Mouse (Mus musculus) gastrocnemius, adult 2 months (tissue): ENCODE measurements around the gene Lypd4. TPM values are rescaled to one million over a fixed set of nuclear protein-coding genes. Genes with fewer than 3 reads are reported as not detected.

ENCODE experiments used
- DNase-seq: peaks from one replicate; pipeline ENCODE4 v3.0.0; 2022
- H3K27ac ChIP-seq: fragments of 200-600 bp; 2 replicates; pipeline ENCODE4 v1.8.1; 2022; ENCODE audit warnings: mild to moderate bottlenecking
- H3K4me3 ChIP-seq: fragments of 200-600 bp; 2 replicates; pipeline ENCODE4 v1.8.1; 2022; ENCODE audit warnings: mild to moderate bottlenecking, moderate library complexity
- CTCF ChIP-seq: fragments of 200-600 bp; IDR thresholded peaks from 2 replicates; pipeline ENCODE4 v1.8.1; 2022; ENCODE audit warnings: antibody characterized with exemption, mild to moderate bottlenecking, moderate library complexity
- intact Hi-C: fragments of 180-260 bp; cut with DNase I; formaldehyde crosslinking; loops from one replicate; pipeline ENCODE4 v1.15.1; 2025
- long read RNA-seq, 2 experiments: library from polyadenylated mRNA; stranded (forward); transcript quantifications; one replicate each; pipeline ENCODE4 v2.0.0; 2021
- total RNA-seq, 2 experiments: library from RNA; stranded (reverse); gene quantifications; 2 replicates each; pipeline ENCODE4 v1.2.3; 2021

The Lypd4 gene
- not detected for total RNA-seq
- long read RNA-seq, experiment 1: 0 reads
- long read RNA-seq, experiment 2: 0 reads

- intact Hi-C loops: no loop called here
- no peak for TF ChIP-seq CTCF
- no peak for DNase-seq
- Histone ChIP-seq H3K27ac (no peak within 1 kb of the TSS), H3K4me3 (no peak within 1 kb of the TSS)
Measured at GRCm38 (mm10) chr7:24869532-24870165, at the start of gene Lypd4, which contains the start of gene Dmrtc2. TSS of gene Lypd4 (minus strand) at chr7:24869941. TSS of gene Dmrtc2 (plus strand) at chr7:24870057.

GRCm38 (mm10) chr7:24918763-24919323 is 49.1 kb upstream of the Lypd4 start:
- peak overlapping the region; percentile 23; the same call in 1 of the 2 replicates for H3K4me3 ChIP-seq
- intact Hi-C loops: no loop called here
- DNase-seq: peak; percentile 48
- H3K27ac ChIP-seq: peak overlapping the region; percentile 64
- no peak for TF ChIP-seq CTCF

GRCm38 (mm10) chr7:24912480-24912879 is 42.7 kb upstream of the Lypd4 start:
- no peak for DNase-seq
- Histone ChIP-seq H3K4me3 (no peak overlapping the region), H3K27ac (no peak overlapping the region)
- TF ChIP-seq CTCF: no peak
- intact Hi-C loops: no loop called here

- TF ChIP-seq CTCF: no peak
- Histone ChIP-seq H3K27ac (no peak overlapping the region; the same call in 1 of the 2 replicates), H3K4me3 (no peak overlapping the region)
- intact Hi-C loops: no loop called here
- no peak for DNase-seq
Measured at GRCm38 (mm10) chr7:24907211-24907748, 37.5 kb upstream of the Lypd4 start.

GRCm38 (mm10) chr7:24906551-24906950 is 36.8 kb upstream of the Lypd4 start:
- no peak for DNase-seq
- no peak overlapping the region for H3K4me3 ChIP-seq
- no peak overlapping the region; the same call in 1 of the 2 replicates for H3K27ac ChIP-seq
- no peak for TF ChIP-seq CTCF
- intact Hi-C loops: no loop called here

- Histone ChIP-seq H3K4me3 (peak overlapping the region; percentile 93), H3K27ac (peak overlapping the region; percentile 92; the same call in 1 of the 2 replicates)
- DNase-seq: peak; percentile 66
- TF ChIP-seq CTCF: peak; percentile 68
- intact Hi-C loops: loop anchor here (2.0 to 5.0 kb wide), 2 partner anchors 14 to 172 kb away; no protein-coding TSS in a partner anchor
Measured at GRCm38 (mm10) chr7:24904936-24905335, 35.2 kb upstream of the Lypd4 start.

- TF ChIP-seq CTCF: peak; percentile 64
- Histone ChIP-seq H3K4me3 (peak overlapping the region; percentile 93), H3K27ac (peak overlapping the region; percentile 92)
- peak; percentile 98 for DNase-seq
- intact Hi-C loops: loop anchor here (2.0 to 5.0 kb wide), 2 partner anchors 13 to 173 kb away; no protein-coding TSS in a partner anchor
Measured at GRCm38 (mm10) chr7:24904070-24904483, 34.3 kb upstream of the Lypd4 start.

- intact Hi-C loops: loop anchor here (5.0 kb wide), 1 partner anchor 174 kb away; no protein-coding TSS in a partner anchor
- no peak for DNase-seq
- no peak for TF ChIP-seq CTCF
- H3K4me3 ChIP-seq: peak overlapping the region; percentile 93
- peak overlapping the region; percentile 92 for H3K27ac ChIP-seq
Measured at GRCm38 (mm10) chr7:24903444-24903825, 33.7 kb upstream of the Lypd4 start.

GRCm38 (mm10) chr7:24902630-24903443 is 33.1 kb upstream of the Lypd4 start, which contains the start of gene Arhgef1:
TSS of gene Arhgef1 (plus strand) at chr7:24902912.
- intact Hi-C loops: loop anchor here (5.0 kb wide), 1 partner anchor 174 kb away; no protein-coding TSS in a partner anchor
- H3K27ac ChIP-seq: peak within 1 kb of the TSS; percentile 92
- peak within 1 kb of the TSS; percentile 93 for H3K4me3 ChIP-seq
- DNase-seq: peak; percentile 84
- no peak for TF ChIP-seq CTCF

- TF ChIP-seq CTCF: no peak
- Histone ChIP-seq H3K4me3 (peak overlapping the region; percentile 93), H3K27ac (peak overlapping the region; percentile 92)
- intact Hi-C loops: loop anchor here (5.0 kb wide), 1 partner anchor 175 kb away; no protein-coding TSS in a partner anchor
- no peak for DNase-seq
Measured at GRCm38 (mm10) chr7:24902264-24902629, 32.5 kb upstream of the Lypd4 start.

- Histone ChIP-seq H3K4me3 (peak overlapping the region; percentile 93), H3K27ac (peak overlapping the region; percentile 92; the same call in 1 of the 2 replicates)
- DNase-seq: no peak
- TF ChIP-seq CTCF: no peak
- intact Hi-C loops: loop anchor here (5.0 kb wide), 1 partner anchor 175 kb away; no protein-coding TSS in a partner anchor
Measured at GRCm38 (mm10) chr7:24901842-24902241, 32.1 kb upstream of the Lypd4 start.

- intact Hi-C loops: loop anchor here (5.0 kb wide), 1 partner anchor 176 kb away; no protein-coding TSS in a partner anchor
- H3K27ac ChIP-seq: no peak overlapping the region
- no peak for TF ChIP-seq CTCF
Measured at GRCm38 (mm10) chr7:24901114-24901513, 31.4 kb upstream of the Lypd4 start.

More at GRCm38 (mm10) chr7:24901114-24901513, 31.4 kb upstream of the Lypd4 start:
- no peak for DNase-seq
- no peak overlapping the region for H3K4me3 ChIP-seq
